Mouse (Mus musculus): ENCODE measurements at regions not wholly inside any gene's neighbourhood (a gene's known extent, or its start where the extent isn't known, plus 50 kb on each side); places are given as distances from the start of the nearest gene placed in this dataset.

GRCm38 (mm10) chr12:90440672-90441071, 297.6 kb downstream of the Dio2 start:
- TF ChIP-seq CTCF (IDR thresholded peaks at IDR 0.05; ENCODE audit: borderline replicate concordance, extremely low read depth, insufficient read depth, insufficient read length) (no peak), POLR2A (IDR thresholded peaks at IDR 0.05; ENCODE audit: borderline replicate concordance, extremely low read depth, insufficient read depth, insufficient read length, poor library complexity, severe bottlenecking) (no peak)
